Mouse (Mus musculus) lung, postnatal 0 days (tissue): ENCODE measurements around the gene Tcf12.

ENCODE experiments used
- CTCF ChIP-seq: IDR thresholded peaks from 2 replicates; pipeline ENCODE4 v1.5.1; 2016; ENCODE audit warnings: antibody characterized with exemption, mild to moderate bottlenecking
- EP300 ChIP-seq: IDR thresholded peaks from 2 replicates; pipeline ENCODE4 v1.6.1; 2016; ENCODE audit warnings: antibody characterized with exemption, mild to moderate bottlenecking, control low read depth

GRCm38 (mm10) chr9:71916662-71916953, 195.1 kb downstream of the Tcf12 start:
- TF ChIP-seq CTCF, result no peak
- TF ChIP-seq EP300, result no peak
